Mouse (Mus musculus) liver, embryonic 14.5 days (tissue): ENCODE results near the gene Galntl6.

Experiments used
- CTCF ChIP-seq: IDR thresholded peaks from 2 replicates; pipeline ENCODE4 v1.5.1; 2016; ENCODE audit warnings: antibody characterized with exemption, low read depth, control low read depth
- EP300 ChIP-seq: IDR thresholded peaks from 2 replicates; pipeline ENCODE4 v1.6.1; 2016; ENCODE audit warnings: antibody characterized with exemption, low read depth

GRCm38 (mm10) chr8:57792246-57792645 lies 1120.2 kb downstream of the Galntl6 start:
- TF ChIP-seq CTCF (no peak), EP300 (no peak)
